Mouse (Mus musculus) adrenal gland, adult (tissue): ENCODE results near the gene Gm20388.
A peak's percentile ranks its signal among the peaks of the same experiment; 100 is the strongest.
"Not testable (repeated sequence)": the region's sequence is repeated elsewhere in the genome, so short reads cannot be mapped to it uniquely, and the experiment has no call there.

ENCODE experiments used
- DNase-seq, 2 experiments: peaks; one replicate each; pipeline ENCODE4 v3.0.0; 2022 to 2023; ENCODE audit warnings: low spot score in 1 of 2; ENCODE audit not compliant: inconsistent age in 2 of 2

The Gm20388 gene

GRCm38 (mm10) chr8:123514136-123514535 lies 3603.5 kb downstream of the Gm20388 start:
- peak in 1 of 2 experiments; percentile 49 for DNase-seq

GRCm38 (mm10) chr8:123514781-123515539 lies 3604.3 kb downstream of the Gm20388 start, which contains the start of gene Dbndd1:
Gene Dbndd1 (minus strand): TSS chr8:123515463.
- peak; percentile 44 to 65 for DNase-seq

- peak; percentile 22 to 44 for DNase-seq
These were observed 3604.9 kb downstream of the Gm20388 start for GRCm38 (mm10) chr8:123515540-123515897.

- peak; percentile 89 to 95 for DNase-seq
These were observed 3606.0 kb downstream of the Gm20388 start for GRCm38 (mm10) chr8:123516596-123516995.

GRCm38 (mm10) chr8:123518172-123518571 lies 3607.5 kb downstream of the Gm20388 start:
- no peak for DNase-seq

DNA sequence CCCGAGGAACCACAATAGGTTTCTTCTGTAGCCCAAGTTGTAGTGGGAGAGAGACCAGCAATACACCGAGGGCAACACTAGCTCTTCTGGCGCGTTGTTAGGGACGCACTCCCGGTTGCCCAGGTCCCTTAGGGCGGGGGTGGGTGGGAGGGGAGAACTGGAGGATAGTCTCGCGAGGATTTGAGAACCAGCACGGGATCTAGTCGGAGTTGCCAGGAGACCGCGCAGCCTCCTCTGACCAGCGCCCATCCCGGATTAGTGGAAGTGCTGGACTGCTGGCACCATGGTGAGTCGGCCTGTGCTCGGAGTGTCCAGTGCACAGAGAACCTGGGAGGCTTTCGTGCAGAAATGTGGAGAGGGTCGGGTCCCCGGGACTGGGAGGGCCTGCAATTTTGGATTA lies 3608.0 kb downstream of the Gm20388 start, which contains the start of gene Gas8:
Gene Gas8, plus strand, starts transcription at position 168 of the 400 bp plus-strand sequence.
- DNase-seq = peak; percentile 91 to 95

- not testable (repeated sequence) for DNase-seq
These were observed 3609.4 kb downstream of the Gm20388 start for GRCm38 (mm10) chr8:123520048-123520447.

DNA sequence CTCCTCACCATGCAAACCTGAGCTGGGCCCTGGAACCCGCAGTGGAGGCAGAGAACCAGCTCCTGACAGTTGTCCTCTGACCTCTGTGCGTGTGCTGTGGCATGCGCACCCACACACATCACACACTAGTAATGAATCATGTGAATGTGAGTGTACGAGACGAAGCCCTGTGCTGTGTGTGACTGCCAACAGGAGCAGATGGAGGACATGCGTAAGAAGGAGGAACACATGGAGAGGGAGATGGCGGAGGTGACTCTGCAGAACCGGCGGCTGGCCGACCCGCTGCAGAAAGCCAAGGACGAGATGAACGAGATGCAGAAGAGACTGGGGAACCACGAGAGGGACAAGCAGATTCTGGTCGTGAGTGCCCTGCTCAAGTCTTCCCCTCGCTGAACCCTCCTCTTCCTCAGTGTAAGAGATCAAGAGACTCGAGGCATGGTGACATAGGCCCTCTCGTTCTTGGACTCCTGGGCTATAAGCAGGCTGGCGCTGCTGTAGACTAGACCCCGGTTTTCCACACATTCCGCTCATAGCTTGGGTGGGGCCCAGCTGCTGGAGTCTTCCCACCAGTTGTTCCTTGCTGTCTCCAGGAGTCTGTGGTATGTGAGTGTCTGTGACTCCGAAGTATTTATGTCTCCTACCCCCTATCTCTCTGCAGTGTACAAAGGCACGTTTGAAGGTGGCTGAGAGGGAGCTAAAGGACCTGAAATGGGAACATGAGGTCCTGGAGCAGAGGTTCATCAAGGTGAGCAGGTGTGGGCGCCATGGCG lies 3617.3 kb downstream of the Gm20388 start:
- no peak for DNase-seq

DNA sequence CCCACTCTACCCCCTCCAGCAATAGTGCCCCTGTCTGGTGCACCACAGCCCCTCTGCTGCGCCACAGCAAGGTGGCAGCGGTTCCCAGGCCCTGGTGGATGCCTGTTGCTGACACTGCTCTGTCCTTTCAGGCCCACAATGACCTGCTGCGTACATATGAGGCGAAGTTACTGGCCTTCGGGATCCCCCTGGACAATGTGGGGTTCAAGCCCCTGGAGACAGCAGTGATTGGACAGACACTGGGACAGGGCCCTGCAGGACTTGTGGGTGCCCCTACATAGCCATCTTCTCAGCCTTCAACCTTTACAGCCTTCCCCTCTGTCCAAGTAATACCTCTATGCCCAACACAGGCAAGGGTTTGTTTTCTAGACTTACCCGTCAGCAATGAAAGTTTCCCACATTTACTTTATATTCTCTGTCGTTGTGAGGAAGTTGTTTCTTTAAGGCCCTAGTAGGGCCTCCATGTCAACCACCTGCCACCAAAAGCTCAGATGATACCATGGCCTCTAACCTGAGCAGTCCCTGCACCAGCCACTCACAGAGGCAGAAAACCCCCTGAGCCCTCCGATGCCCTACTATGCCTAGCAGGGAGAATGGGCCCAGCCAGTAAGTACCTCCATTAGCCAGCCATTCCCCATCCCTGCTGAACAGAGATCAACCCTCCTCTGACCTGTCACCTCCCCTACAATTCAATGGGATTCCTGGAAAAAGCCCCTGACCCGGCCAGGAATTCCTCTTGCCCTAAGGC lies 3625.8 kb downstream of the Gm20388 start:
- DNase-seq = peak; percentile 1 to 19

GRCm38 (mm10) chr8:123536990-123537380 lies 3626.3 kb downstream of the Gm20388 start:
- DNase-seq = peak; percentile 2 to 15

GRCm38 (mm10) chr8:123537641-123538040 lies 3627.0 kb downstream of the Gm20388 start:
- DNase-seq = peak; percentile 29 to 69

- DNase-seq = not testable (repeated sequence)
These were observed 3653.6 kb downstream of the Gm20388 start for GRCm38 (mm10) chr8:123564221-123564620.

DNA sequence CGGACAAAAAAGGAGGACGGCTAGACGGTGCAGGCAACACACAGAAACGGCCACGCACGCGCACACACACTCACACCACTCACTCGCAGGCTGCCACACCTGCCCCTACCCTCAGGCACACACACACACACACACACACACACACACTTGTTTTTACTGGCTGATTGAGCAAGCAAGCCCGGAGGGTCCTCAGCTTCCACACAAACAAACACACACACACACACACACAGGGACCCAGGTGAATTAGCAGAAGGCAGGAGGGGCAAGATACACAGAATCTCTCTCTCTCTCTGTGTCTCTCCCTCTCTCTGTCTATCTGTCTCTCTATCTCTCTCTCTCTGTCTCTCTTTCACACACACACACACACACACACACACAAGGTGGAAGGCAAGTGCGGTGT lies 3664.7 kb downstream of the Gm20388 start:
- peak; percentile 1 to 28 for DNase-seq

DNA sequence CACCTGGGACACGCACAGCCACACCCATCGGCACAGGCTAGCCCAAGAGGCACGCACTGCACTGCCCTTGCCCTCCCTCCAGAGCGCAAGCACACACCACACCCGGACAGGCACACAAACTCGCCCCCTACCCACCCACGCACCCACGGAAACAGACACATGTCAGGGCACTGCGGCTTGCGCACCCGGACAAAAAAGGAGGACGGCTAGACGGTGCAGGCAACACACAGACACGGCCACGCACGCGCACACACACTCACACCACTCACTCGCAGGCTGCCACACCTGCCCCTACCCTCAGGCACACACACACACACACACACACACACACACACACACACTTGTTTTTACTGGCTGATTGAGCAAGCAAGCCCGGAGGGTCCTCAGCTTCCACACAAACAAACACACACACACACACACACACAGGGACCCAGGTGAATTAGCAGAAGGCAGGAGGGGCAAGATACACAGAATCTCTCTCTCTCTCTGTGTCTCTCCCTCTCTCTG lies 3690.1 kb downstream of the Gm20388 start:
- DNase-seq = peak; percentile 49 to 71

DNA sequence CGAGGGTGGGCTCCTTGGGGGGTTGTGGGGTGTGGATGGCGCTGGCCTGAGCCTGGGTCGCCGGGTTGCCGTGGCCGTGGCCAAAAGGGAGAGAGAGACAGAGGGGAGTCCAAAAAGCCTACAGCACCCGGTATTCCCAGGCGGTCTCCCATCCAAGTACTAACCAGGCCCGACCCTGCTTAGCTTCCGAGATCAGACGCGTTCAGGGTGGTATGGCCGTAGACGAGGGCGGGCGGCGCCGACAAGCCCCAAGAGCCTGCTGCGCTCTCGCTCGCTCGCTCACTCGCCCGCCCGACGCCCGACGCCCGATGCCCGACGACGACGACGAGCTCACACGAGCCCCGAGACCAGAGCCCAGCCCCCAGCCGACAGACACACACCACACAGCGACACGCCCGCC lies 3690.8 kb downstream of the Gm20388 start:
- not testable (repeated sequence) for DNase-seq

GRCm38 (mm10) chr8:123612652-123613051 lies 3702.0 kb downstream of the Gm20388 start:
- peak in 1 of 2 experiments; percentile 13 for DNase-seq

- DNase-seq = not testable (repeated sequence)
These were observed 3712.9 kb downstream of the Gm20388 start for GRCm38 (mm10) chr8:123623523-123623922.

GRCm38 (mm10) chr8:123624274-123624673 lies 3713.6 kb downstream of the Gm20388 start:
- peak in 1 of 2 experiments; percentile 11 for DNase-seq

GRCm38 (mm10) chr8:123624702-123625101 lies 3714.1 kb downstream of the Gm20388 start:
- DNase-seq = peak in 1 of 2 experiments; percentile 10

DNA sequence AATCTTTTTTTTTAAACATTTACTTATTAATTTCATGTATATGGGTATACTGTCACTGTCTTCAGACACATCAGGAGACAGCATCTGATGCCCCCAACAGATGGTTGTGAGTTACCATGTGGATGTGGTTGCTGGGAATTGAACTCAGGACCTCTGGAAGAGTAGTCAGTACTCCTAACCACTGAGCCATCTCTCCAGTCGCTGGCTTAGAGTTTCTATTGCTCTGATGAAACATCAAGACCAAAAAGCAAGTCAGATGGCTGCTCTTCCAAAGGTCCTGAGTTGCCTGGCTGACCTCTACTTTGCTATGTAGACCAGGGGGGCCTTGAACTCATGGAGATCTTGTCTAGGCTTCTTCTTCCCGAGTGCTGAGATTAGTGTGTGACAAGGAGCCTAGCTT lies 3715.1 kb downstream of the Gm20388 start:
- DNase-seq = peak in 1 of 2 experiments; percentile 29
